Mouse (Mus musculus): ENCODE results near the gene Tmem82.

Tmem82 gene

DNA sequence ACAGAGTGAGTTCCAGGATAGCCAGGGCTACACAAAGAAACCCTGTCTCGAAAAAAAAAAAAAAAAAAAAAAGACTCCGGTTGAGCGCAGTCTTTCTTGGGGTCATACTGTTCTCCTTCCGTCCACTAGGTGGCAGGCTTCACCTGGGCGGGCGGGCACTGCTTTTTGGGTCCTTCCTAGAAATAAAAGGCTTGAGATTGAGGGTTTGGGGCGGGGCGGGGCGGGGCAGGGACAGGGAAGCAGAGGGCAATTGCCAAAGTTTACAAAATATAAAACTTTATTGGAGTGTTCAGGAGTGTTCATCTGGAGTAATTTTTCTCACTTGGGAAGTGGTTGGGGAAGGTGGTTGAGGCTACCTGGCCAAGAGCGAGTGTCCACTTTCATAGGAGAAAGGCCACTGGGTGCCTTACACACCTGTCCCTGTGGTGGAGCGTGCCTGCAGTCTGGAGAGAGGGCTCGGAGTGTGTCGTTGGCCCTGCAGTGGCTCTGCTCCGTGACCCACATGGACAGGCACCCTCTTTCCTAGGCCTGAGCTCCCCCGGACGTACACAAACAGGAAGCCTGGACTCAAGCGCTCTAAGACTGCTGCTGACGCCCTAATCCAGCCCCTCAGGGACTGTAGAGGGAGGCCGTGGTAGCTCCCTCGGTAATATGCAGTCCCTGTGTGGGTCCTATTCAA is at the start of gene Tmem82:
TSS of gene Tmem82 (minus strand) at position 69 of the 679 bp plus-strand sequence.
- no peak for DNase-seq (ENCODE audit: extremely low read depth, low read depth, low spot score)

DNA sequence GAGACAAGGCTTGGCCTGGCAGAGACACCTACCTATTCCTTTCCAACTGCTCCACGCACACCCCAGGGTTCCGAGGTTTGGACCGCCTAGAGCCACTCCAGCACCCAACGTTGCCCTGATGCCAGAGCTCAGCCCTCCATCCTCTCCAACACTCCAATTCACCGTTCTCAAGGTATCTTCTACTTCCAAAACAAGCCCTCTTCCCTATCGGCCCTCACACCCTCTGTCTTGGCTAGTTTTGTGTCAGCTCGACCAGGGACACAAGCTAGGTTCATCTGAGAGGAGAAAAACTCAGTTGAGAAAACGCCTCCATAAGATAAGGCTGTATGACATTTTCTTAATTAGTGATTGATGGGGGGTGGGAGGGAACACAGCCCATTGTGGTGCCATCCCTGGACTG is 46.4 kb upstream of the Tmem82 start, which contains the start of gene Plekhm2:
TSS of gene Plekhm2 (minus strand) at position 101 of the 400 bp plus-strand sequence.
- DNase-seq (ENCODE audit: extremely low read depth, low read depth, low spot score): no peak

DNA sequence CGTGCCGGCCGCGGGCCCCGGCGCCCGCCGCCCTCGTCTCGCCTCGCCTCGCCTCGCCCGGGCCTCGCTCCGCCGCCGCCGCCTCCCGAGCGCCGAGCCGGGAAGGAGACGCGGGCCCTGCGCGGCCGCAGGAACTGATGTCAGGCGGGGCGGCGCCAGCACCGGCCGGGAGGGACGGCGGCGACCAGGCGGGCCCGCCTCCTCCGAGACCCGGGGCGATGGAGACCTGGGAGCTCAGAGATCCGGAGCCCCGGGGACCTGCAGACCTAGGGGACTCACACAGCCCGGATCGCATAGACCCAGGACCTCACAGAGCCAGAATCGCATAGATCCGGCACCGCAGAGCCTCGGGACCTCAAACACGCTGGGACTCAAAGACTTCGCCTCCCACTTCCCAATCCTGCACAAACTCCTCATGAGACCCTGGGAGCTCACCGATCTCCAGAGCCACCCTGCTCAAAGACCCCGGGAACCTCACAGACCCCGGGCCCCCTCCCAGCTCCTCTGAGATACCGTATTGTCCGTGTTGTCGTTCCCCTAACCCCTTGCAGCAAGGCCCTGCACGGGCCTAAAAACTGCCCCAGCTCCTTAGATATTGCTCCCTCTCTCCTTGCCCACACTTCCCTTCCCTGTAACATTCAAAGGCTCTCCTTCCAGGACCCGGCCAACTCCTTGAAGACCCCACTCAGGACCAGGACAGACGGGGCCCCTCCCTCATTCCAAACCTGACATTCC is 45.7 kb upstream of the Tmem82 start:
- DNase-seq (ENCODE audit: extremely low read depth, low read depth, low spot score): no peak

DNA sequence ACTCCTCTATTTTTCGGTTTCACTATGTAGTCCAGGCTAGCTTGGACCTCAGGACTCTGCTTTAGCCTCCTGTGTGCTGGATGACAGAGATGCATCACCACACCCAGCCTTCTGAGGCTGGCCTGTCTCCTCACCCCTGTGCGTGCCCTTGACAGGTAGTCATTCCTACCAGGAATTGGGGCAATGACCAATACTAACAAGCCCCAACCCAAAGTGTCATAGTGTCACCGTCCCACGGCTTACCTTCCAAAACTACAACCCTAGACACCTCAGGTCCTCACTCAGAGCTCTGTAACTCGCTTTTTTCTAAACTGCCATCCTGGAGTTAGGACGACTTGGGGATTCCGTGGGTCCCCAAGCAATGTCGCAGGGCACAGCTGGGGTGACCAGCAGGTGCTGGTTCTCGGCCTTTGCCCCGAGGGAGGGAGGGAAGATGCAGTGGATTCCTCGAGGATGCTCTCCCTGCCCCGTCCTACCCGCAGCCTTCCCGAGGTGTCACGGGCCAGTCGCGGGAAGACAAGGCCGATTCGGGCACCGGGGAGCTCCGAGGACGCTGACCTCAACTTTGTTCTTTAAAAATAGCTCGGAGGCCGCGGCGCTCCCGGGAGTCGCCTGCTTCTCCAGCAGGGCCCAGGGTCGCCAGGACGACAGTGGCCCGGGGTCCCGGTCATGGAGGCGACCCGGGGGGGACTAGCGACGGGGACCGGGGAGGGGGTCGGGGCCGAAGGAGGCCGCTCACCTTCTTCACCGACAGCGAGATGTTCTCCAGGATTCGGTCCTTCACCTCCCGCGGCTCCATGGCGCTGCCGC is 44.9 kb upstream of the Tmem82 start:
- DNase-seq (ENCODE audit: extremely low read depth, low read depth, low spot score): no peak

DNA sequence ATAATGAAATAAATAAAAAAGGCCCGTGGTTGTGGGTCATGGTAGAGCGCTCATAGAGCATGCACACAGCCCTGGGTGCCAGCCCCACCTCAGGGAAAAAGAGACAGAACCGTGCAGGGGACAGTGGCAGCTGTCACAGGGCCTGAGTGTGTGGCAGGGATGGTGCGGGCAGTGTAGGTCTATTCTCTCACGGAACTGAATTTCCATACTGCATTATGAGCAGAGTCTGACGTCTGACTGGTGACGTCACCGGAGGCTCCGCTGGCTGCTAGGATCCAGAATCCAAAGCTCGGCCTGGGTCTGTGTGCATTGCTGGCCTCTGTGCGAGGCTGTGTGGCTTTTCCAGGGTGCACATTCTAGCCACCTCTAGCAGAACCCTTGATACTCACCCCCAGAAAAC is 42.5 kb upstream of the Tmem82 start:
- DNase-seq (ENCODE audit: extremely low read depth, low read depth, low spot score): no peak

DNA sequence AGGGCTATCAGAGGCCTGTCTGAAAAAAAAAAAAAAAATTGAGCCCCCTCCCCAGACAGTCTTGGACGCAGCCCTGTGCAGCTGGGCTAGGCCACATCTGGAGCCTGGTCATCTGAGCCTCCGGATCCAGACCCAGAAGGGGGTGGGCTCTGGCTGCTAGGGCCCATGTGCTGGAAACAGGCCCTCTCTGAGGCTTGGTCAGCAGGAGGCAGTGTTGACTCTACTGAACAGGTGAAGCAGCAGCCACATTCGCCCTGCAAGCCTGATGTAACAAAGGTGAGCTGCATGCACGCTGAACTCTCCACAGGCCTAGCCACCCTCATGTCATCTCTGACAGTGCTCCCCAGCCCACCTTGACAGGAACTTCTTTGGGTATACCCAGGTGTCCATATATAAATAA is 41.3 kb upstream of the Tmem82 start:
- DNase-seq (ENCODE audit: extremely low read depth, low read depth, low spot score): no peak

DNA sequence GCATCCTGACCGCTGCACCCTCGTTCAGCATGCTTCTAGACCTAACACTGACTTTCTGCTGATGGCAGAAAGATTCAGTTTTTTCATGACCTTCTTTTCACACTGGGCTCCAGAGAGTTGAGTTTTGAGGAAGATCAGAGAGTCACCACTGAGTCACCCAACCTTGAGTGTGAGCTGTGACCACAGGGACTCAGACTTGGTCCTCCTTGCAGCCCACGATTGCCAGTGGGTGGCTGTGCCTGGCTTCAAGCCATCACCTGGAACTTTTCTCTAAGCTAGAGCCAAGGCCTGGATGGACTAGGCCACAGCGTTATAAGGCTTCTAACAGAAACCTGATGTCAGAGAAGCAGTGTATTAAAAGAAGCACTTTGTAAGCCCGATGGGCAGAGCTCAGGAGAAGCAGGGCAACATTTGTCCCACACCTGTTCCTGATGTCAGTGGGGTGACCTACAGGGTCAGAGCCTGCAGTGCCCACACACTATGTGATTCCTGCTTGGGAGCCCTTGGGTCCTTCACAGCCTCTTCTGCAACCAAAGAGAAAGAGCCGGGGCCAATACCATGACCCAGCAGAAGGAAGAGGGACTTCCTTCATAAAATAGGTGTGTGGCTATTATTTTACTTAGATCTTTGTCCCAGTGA is 40.5 kb upstream of the Tmem82 start:
- no peak for DNase-seq (ENCODE audit: extremely low read depth, low read depth, low spot score)

DNA sequence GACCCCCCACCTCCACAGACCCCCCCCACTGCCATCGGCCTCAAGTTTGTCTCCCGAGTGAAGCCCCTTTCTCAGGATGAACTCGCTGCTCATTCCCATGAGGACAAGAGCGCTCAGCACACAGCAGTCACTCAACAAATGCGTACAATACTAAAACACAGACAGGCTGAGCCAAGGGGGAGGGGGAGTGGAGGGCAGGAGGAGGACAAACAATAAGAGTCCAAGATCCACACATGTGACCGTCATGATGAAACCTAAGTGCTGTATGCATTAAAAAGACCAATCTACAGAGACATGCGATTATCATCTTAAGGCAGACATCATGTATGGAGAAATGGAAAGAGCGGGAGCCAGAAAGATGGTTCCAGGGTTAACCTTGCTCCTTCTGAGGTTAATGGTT is 38.5 kb upstream of the Tmem82 start:
- no peak for DNase-seq (ENCODE audit: extremely low read depth, low read depth, low spot score)

DNA sequence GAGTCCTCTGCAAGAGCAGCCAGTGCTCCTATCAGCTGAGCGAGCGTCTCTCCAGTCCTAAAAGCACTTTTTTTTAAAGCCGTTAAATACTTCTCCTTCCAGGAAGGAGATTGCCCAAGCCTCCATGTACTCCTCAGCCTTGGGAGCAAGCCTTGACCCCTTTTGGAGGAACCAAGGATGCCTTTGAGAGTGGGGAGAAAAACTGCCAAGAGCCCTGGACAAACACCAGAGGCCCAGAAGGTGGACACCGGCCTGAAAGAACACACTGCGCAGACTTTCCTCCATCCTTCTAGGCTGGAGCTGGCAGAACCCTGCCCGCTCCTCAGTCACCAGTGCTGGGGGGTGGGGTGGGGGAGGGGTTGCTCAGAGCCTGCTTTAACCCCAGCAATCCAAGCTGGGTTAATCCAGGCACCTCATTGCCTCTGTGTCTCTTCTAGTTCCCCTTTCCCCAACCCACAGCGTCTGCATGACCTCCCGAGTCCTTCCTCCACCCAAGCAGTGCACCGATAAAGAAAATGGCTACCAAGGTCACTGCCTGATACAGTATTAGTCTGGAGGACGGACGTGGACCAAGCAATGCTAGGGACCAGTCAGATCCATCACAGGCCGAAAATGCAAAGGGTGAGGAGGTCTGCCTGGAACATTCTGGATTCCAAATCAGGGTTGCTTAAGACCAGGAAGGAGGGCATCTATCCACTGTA is 37.6 kb upstream of the Tmem82 start:
- no peak for DNase-seq (ENCODE audit: extremely low read depth, low read depth, low spot score)

DNA sequence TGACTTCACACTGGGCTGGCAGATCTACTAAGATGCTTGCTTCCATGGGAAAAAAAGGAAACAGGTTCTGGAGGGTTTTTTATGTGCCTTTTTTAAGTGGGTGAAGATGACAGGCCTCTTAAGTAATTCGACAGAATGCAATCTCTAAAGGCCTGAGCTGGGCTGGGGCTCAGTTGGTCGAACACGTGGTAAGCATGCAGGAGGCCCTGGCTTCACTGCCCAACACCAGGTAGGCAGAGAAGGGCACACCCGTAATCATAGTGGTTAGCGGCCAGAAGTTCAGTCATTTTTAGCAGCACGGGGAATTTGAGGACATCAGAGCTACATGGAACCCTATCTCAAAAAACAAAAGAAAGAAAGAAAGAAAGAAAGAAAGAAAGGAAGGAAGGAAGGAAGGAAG is 36.1 kb upstream of the Tmem82 start:
- DNase-seq (ENCODE audit: extremely low read depth, low read depth, low spot score): no peak

DNA sequence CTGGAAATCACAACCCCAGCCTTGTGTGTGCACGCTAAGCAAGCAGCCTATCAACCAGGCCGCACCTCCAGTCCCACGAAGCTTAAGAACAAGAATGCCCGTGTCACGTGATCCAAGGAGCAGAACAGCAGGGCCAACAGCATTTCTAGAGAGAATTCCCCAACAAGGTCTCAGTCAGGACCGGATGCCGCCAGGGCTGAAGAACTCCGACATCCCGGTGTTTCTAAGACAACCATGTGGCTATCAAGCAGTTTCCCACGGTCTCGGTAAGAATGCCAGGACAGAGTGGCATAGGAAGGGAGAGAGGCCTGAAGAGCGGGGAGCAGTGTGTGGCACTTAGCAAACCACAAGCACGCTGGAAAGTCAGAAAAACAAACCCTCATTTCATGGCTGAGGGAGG is 35.4 kb upstream of the Tmem82 start:
- DNase-seq (ENCODE audit: extremely low read depth, low read depth, low spot score): no peak

DNA sequence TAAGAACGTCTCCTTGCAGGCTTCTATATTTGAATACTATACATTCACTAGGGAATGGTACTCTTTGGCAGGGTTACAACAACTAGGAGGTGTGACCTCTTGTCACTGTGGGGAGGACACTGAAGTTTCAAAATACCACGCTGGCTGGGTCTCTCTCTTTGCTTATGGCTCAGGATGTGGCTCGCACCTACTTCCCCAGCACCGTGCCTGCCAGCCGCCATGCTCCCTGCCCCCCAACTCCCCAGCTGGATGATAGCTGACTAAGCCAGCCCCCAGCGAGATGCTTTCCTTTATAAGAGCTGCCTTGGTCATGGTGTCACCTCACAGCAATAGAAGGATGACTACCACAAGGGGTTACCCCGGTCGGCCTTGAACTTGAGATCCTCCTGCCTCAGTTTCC is 34.6 kb upstream of the Tmem82 start:
- DNase-seq (ENCODE audit: extremely low read depth, low read depth, low spot score): no peak

DNA sequence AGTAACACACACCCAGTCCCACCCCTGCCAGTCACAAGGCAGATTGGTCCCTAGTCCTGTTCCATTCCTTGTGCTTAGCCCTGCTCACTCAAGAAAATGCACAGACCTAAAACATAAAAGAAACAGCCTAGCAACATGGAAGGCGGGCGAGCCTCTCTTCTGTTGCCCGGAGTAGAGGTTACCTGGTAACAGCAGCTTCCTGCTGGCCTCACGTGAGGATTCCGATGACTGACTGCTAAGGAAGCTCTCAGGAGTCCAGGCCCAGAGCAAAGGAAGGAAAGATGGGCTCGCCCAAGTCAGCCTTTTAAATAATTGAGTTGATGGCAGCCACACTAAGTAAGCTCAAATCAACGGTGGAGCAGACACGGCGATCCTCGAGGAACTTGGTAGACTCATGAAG is 33.5 kb upstream of the Tmem82 start:
- DNase-seq (ENCODE audit: extremely low read depth, low read depth, low spot score): no peak

DNA sequence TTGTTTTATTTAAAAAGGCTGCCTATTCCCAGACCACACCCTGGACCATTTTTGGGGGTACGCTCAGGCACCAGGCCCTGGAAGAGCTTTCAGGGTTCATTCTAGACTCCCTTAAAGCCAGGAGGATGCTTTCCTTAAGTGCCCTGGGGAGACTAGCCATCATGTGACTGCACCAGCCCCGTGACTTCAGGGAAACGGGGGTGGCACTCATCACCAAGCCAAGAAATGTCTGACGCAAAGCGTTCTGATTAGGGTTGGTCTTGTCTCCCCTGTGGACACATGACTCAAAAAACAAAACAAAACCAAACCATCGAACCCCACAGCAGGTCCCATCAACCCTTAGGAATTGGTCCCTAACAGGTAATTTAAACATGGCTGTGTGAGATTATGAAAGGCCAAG is 32.9 kb upstream of the Tmem82 start:
- DNase-seq (ENCODE audit: extremely low read depth, low read depth, low spot score): no peak

DNA sequence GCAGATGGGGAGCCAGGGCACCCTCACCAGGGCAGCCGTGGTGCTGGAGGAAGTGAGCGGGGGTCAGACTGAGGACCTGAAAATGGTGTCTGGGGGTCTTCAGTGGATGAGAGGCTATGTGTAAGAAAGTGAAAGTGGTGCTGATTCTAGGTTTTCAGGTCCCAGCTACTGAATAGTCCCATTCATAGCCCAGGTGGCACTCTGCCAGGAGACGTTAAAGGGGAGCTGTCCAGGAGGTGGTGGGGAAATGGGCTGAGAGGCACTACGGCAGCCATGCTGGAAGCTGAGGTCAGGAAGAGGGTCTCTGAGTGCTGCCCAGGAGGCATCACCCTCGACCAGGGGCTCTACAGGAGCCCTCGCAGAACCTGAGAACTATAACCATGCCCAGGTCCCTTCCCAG is 30.8 kb upstream of the Tmem82 start:
- no peak for DNase-seq (ENCODE audit: extremely low read depth, low read depth, low spot score)

DNA sequence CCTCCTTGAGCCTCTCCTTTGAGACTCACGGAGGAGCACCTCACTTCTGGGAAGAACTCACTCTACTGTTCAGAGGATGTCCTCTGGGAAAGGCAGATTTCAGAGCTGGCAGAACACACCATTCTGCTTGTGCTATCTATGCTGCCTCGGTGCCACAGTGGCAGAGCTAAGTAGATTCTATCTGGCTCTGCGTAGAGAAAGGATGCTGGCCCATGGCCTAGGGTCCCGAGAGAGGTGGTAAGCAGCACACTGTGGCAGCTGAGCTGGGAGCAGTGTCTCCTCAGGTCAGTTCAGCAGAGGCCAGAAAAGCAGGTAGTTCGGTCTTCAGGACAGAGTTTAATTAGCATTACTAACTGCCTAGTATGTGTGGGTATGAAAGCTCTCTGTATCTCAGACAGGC is 29.8 kb upstream of the Tmem82 start:
- DNase-seq (ENCODE audit: extremely low read depth, low read depth, low spot score): no peak

DNA sequence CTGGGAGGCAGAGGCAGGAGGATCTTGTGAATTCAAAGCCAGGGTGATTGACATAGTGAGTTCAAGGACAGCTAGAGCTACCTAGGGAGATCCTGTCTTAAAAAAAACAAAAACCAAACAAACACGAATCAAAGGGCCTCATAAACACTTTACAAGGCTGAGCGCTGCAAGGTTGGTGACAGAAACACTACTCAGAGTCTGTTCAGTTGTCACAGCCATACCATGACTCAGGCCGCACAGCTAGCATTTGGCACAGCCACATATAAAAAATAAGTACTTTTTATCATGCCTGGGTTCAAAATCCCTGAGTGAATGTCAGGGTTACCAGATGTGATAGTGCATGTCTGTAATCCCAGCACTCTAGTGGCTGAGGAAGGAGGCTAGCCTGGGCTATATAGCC is 28.8 kb upstream of the Tmem82 start:
- DNase-seq (ENCODE audit: extremely low read depth, low read depth, low spot score): no peak

DNA sequence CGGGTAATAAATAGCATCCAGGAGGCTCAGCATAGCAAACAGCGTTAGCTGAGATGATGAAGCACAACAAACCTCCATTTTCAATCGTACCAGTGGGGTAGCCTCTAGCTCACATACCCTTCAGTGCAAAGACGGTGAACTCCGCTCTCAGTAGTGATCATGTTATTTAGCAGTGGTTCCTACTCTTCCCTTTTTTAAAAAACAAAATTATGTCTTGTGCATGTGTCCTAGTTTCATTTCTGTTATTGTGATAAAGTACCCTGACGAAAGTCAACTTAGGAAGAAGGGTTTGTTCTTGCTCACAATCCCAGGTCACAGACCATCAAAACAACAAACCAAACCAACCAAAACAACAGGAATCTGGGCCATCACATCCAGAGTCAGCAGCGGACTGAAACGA is 27.6 kb upstream of the Tmem82 start:
- DNase-seq (ENCODE audit: extremely low read depth, low read depth, low spot score): no peak

DNA sequence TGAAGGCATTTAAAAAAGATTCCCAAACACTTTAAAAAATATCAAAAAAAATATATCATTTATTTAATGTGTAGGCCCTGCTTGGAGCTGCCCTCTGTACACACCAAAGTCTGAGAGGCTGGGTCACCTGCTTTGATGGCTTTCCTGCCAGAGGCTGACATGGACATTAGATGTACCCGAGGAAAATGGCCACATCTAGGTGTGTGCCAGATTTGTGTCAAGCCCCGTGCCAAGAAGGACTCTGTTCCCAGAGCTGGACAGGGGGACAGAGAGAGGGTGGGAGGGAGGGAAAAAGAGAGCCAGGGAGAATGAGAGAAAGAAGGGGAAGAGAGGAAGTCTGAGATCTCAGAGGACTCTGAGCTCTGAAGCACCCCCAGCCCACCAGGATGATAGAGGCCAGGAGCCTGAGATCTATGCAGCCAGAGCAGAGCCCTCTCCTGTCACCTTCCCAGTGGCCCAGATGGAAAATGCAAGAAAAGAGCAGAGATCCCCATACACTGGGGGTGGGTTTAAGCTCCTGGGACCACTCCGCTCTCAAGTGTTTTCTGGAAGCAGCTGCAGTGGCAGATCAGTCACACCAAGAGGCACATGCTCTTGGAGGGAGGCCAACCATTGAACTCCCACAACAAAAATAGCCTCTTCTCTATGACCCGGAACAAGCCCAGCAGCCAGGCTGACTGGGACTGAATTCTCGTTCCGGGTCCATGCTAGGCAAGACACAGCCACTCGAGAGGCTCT is 24.9 kb upstream of the Tmem82 start:
- no peak for DNase-seq (ENCODE audit: extremely low read depth, low read depth, low spot score)

Data from fat pad, adult 2 months (tissue).